Mouse (Mus musculus): Measurements from ENCODE around the gene Lrrc47. TPM values are rescaled to one million over a fixed set of nuclear protein-coding genes. Genes with fewer than 3 reads are reported as not detected.

Gene Lrrc47
- polyA plus RNA-seq, 1 experiment from 2014 or later: 11.9 TPM

- WGBS: 4% methylated on average over 34 of the region's 55 CpGs
- DNase-seq (ENCODE audit: low spot score): no peak
- ATAC-seq (ENCODE audit: low read depth): no peak; the same call in 1 of the 2 replicates
Observed at GRCm38 (mm10) chr4:154012132-154012882, 776 bp downstream of the Lrrc47 start.

GRCm38 (mm10) chr4:154015476-154015875, 3.9 kb downstream of the Lrrc47 start:
- Histone ChIP-seq H3K9ac (ENCODE audit: low read depth, low read length) (no peak overlapping the region), H3K4me1 (ENCODE audit: control insufficient read depth, insufficient read depth, low read length) (peaks cover 12% of the 10 kb centered on the region), H3K36me3 (ENCODE audit: control insufficient read depth, insufficient read depth, low read length) (peaks cover 56% of the 10 kb centered on the region), H3K27me3 (replicated peaks; ENCODE audit: control insufficient read depth, insufficient read depth, low read length) (no peaks in the 10 kb centered on the region), H3K4me2 (ENCODE audit: low read depth, low read length) (no peak overlapping the region), H3K27ac (replicated peaks; ENCODE audit: low read depth, low read length) (no peak overlapping the region), H3K4me3 (ENCODE audit: low read depth, low read length) (no peak overlapping the region), H3K9me3 (ENCODE audit: control insufficient read depth, low read length) (no peaks in the 10 kb centered on the region)
- DNase-seq (ENCODE audit: low spot score) (no peak), ATAC-seq (ENCODE audit: low read depth) (no peak)
- 88% methylated on average over 11 of the region's 11 CpGs for WGBS

More at GRCm38 (mm10) chr4:154012132-154012882, 776 bp downstream of the Lrrc47 start:
- peak overlapping the region; percentile 95 for H3K9ac ChIP-seq (ENCODE audit: low read depth, low read length)
- H3K4me3 ChIP-seq (ENCODE audit: low read depth, low read length): peak overlapping the region; percentile 84
- peak overlapping the region; percentile 94 for H3K4me2 ChIP-seq (ENCODE audit: low read depth, low read length)
- H3K9me3 ChIP-seq (ENCODE audit: control insufficient read depth, low read length): no peaks in the 10 kb centered on the region
- H3K27me3 ChIP-seq (replicated peaks; ENCODE audit: control insufficient read depth, insufficient read depth, low read length): no peaks in the 10 kb centered on the region
- H3K36me3 ChIP-seq (ENCODE audit: control insufficient read depth, insufficient read depth, low read length): peaks cover 27% of the 10 kb centered on the region
- H3K27ac ChIP-seq (replicated peaks; ENCODE audit: low read depth, low read length): peak overlapping the region; percentile 52; the same call in 1 of the 2 replicates
- peaks cover 12% of the 10 kb centered on the region for H3K4me1 ChIP-seq (ENCODE audit: control insufficient read depth, insufficient read depth, low read length)

- no peaks in the 10 kb centered on the region for H3K4me1 ChIP-seq (ENCODE audit: control insufficient read depth, insufficient read depth, low read length)
- no peaks in the 10 kb centered on the region for H3K27me3 ChIP-seq (replicated peaks; ENCODE audit: control insufficient read depth, insufficient read depth, low read length)
- ATAC-seq (ENCODE audit: low read depth): no peak
- 69% methylated on average over 7 of the region's 7 CpGs for WGBS
- no peak overlapping the region for H3K9ac ChIP-seq (ENCODE audit: low read depth, low read length)
- no peak overlapping the region for H3K27ac ChIP-seq (replicated peaks; ENCODE audit: low read depth, low read length)
- H3K36me3 ChIP-seq (ENCODE audit: control insufficient read depth, insufficient read depth, low read length): peaks cover 67% of the 10 kb centered on the region
- no peak overlapping the region for H3K4me3 ChIP-seq (ENCODE audit: low read depth, low read length)
- no peak overlapping the region for H3K4me2 ChIP-seq (ENCODE audit: low read depth, low read length)
- DNase-seq (ENCODE audit: low spot score): no peak
- no peaks in the 10 kb centered on the region for H3K9me3 ChIP-seq (ENCODE audit: control insufficient read depth, low read length)
Observed at GRCm38 (mm10) chr4:154019571-154019970, 8.0 kb downstream of the Lrrc47 start.

DNA sequence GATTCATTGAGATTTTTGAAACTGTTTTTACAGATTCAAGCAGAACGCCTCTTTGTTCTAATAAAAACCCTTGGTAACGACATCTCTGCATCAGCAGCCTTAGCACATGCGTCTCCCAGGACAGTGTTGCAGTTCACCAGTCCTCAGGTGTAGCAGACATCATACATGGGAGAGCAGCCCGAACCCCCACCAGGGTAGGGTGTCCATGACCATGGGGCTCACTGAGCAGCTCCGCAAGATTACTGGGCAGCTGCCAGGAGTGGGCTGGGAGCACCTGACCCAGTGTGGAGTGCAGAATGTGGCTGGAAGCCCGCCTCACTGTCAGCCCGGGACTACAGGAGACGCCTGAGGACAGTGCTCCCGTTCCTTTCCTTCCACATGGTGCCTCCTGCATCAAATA, 9.9 kb downstream of the Lrrc47 start:
- 87% methylated on average over 9 of the region's 9 CpGs for WGBS
- ATAC-seq (ENCODE audit: low read depth) (no peak), DNase-seq (ENCODE audit: low spot score) (no peak)
- no peak overlapping the region for H3K4me3 ChIP-seq (ENCODE audit: low read depth, low read length)
- H3K36me3 ChIP-seq (ENCODE audit: control insufficient read depth, insufficient read depth, low read length): peaks cover 57% of the 10 kb centered on the region
- no peak overlapping the region for H3K4me2 ChIP-seq (ENCODE audit: low read depth, low read length)
- H3K27ac ChIP-seq (replicated peaks; ENCODE audit: low read depth, low read length): no peak overlapping the region
- H3K4me1 ChIP-seq (ENCODE audit: control insufficient read depth, insufficient read depth, low read length): no peaks in the 10 kb centered on the region
- no peak overlapping the region for H3K9ac ChIP-seq (ENCODE audit: low read depth, low read length)
- peaks cover under 1% of the 10 kb centered on the region; the same call in 1 of the 2 replicates for H3K27me3 ChIP-seq (replicated peaks; ENCODE audit: control insufficient read depth, insufficient read depth, low read length)
- no peaks in the 10 kb centered on the region for H3K9me3 ChIP-seq (ENCODE audit: control insufficient read depth, low read length)

GRCm38 (mm10) chr4:154022407-154022806, 10.9 kb downstream of the Lrrc47 start:
- WGBS: 82% methylated on average over 4 of the region's 4 CpGs
- Histone ChIP-seq H3K36me3 (ENCODE audit: control insufficient read depth, insufficient read depth, low read length) (peaks cover 47% of the 10 kb centered on the region), H3K4me2 (ENCODE audit: low read depth, low read length) (no peak overlapping the region), H3K9me3 (ENCODE audit: control insufficient read depth, low read length) (no peaks in the 10 kb centered on the region), H3K4me3 (ENCODE audit: low read depth, low read length) (no peak overlapping the region), H3K27ac (replicated peaks; ENCODE audit: low read depth, low read length) (no peak overlapping the region), H3K27me3 (replicated peaks; ENCODE audit: control insufficient read depth, insufficient read depth, low read length) (peaks cover 4% of the 10 kb centered on the region; the same call in 1 of the 2 replicates), H3K9ac (ENCODE audit: low read depth, low read length) (no peak overlapping the region), H3K4me1 (ENCODE audit: control insufficient read depth, insufficient read depth, low read length) (no peaks in the 10 kb centered on the region)
- no peak for ATAC-seq (ENCODE audit: low read depth)
- no peak for DNase-seq (ENCODE audit: low spot score)

DNA sequence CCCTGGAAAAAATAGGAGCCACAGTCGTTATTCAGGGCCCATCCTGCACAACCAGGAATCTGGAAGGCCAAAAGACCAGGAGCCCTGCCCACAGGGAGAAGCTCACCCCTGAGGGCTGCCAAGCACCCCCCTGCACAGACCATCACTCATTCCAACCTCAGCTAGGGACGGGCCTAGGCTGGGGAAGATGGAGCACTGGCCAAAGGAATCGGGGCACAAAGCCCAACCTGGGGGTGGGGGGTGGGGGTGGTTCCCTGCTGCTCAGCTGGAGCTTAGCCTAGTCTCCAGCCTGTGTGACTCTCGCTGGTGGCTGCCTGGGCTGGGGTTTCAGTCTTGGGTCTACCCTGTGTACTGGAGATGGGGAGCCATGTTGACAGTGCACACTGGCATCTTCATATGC, 11.3 kb downstream of the Lrrc47 start:
- Histone ChIP-seq H3K4me2 (ENCODE audit: low read depth, low read length) (no peak overlapping the region), H3K27me3 (replicated peaks; ENCODE audit: control insufficient read depth, insufficient read depth, low read length) (peaks cover 4% of the 10 kb centered on the region; the same call in 1 of the 2 replicates), H3K4me1 (ENCODE audit: control insufficient read depth, insufficient read depth, low read length) (no peaks in the 10 kb centered on the region), H3K27ac (replicated peaks; ENCODE audit: low read depth, low read length) (no peak overlapping the region), H3K9ac (ENCODE audit: low read depth, low read length) (no peak overlapping the region), H3K9me3 (ENCODE audit: control insufficient read depth, low read length) (no peaks in the 10 kb centered on the region), H3K36me3 (ENCODE audit: control insufficient read depth, insufficient read depth, low read length) (peaks cover 44% of the 10 kb centered on the region), H3K4me3 (ENCODE audit: low read depth, low read length) (no peak overlapping the region)
- WGBS: 28% methylated on average over 4 of the region's 4 CpGs
- DNase-seq (ENCODE audit: low spot score) (no peak), ATAC-seq (ENCODE audit: low read depth) (0 out of 2 replicates have a peak, but pooled peaks have one; percentile 5)

DNA sequence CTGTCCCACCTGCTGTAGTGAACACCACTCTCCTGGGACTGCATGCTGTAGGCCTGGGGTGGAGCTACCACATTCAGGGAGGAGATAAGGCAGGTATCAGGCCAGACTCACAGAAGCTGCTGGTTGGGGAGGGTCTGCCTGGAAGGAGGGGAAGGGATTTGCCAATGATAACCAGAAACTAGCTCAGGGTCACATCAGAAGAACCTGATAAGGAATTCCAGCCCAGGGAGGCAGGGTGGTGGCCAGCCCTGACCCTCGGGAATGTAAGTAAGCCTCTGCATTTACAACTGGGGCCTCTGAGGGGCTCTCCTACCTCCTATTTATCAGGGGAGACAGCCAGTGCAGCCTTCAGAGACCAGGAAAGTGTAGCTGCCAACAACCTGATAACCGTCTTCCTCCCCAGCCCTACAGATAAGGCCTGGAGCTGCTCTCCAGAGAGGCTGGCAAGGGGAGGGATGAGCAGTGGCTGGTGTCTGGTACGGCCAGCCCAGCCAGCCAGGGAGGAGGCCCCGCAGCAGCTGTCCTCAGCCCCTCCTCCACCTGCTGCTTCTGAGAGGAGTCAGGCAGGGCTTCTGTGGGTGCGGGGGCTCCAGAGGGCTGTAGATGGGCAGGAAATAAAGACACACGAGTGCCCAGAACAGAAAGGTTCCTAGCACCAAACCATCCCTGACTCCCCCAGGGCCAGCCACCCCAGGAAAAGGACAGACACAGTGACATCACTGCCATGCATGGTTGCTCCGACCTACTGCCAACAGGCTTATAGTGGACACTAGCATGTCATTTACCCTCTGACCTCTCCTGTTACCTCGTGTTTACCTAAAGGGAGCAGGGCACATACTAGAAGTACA, 12.4 kb downstream of the Lrrc47 start:
- Histone ChIP-seq H3K4me3 (ENCODE audit: low read depth, low read length) (no peak overlapping the region), H3K4me1 (ENCODE audit: control insufficient read depth, insufficient read depth, low read length) (no peaks in the 10 kb centered on the region), H3K9ac (ENCODE audit: low read depth, low read length) (0 out of 2 replicates have a peak overlapping the region, but pooled peaks have one; percentile 1), H3K36me3 (ENCODE audit: control insufficient read depth, insufficient read depth, low read length) (peaks cover 33% of the 10 kb centered on the region), H3K27ac (replicated peaks; ENCODE audit: low read depth, low read length) (no peak overlapping the region), H3K27me3 (replicated peaks; ENCODE audit: control insufficient read depth, insufficient read depth, low read length) (peaks cover 4% of the 10 kb centered on the region; the same call in 1 of the 2 replicates), H3K4me2 (ENCODE audit: low read depth, low read length) (0 out of 2 replicates have a peak overlapping the region, but pooled peaks have one; percentile 68), H3K9me3 (ENCODE audit: control insufficient read depth, low read length) (no peaks in the 10 kb centered on the region)
- DNase-seq (ENCODE audit: low spot score) (no peak), ATAC-seq (ENCODE audit: low read depth) (no peak)
- WGBS: 28% methylated on average over 8 of the region's 8 CpGs

- Histone ChIP-seq H3K4me1 (ENCODE audit: control insufficient read depth, insufficient read depth, low read length) (no peaks in the 10 kb centered on the region), H3K9ac (ENCODE audit: low read depth, low read length) (peak overlapping the region; percentile 56; the same call in 1 of the 2 replicates), H3K9me3 (ENCODE audit: control insufficient read depth, low read length) (no peaks in the 10 kb centered on the region), H3K27ac (replicated peaks; ENCODE audit: low read depth, low read length) (no peak overlapping the region), H3K36me3 (ENCODE audit: control insufficient read depth, insufficient read depth, low read length) (peaks cover 24% of the 10 kb centered on the region), H3K4me2 (ENCODE audit: low read depth, low read length) (peak overlapping the region; percentile 68), H3K4me3 (ENCODE audit: low read depth, low read length) (peak overlapping the region; percentile 40), H3K27me3 (replicated peaks; ENCODE audit: control insufficient read depth, insufficient read depth, low read length) (peaks cover 4% of the 10 kb centered on the region; the same call in 1 of the 2 replicates)
- DNase-seq (ENCODE audit: low spot score): no peak
- ATAC-seq (ENCODE audit: low read depth): no peak
- WGBS: 27% methylated on average over 17 of the region's 17 CpGs
Observed at GRCm38 (mm10) chr4:154024729-154025521, 13.4 kb downstream of the Lrrc47 start.

Data from embryonic facial prominence, embryonic 14.5 days (tissue).